Mouse (Mus musculus): ENCODE results near the gene Gm5767. TPM values are rescaled to one million over a fixed set of nuclear protein-coding genes. Genes with fewer than 3 reads are reported as not detected.

The Gm5767 gene
- polyA plus RNA-seq, 1 experiment: not detected

DNA sequence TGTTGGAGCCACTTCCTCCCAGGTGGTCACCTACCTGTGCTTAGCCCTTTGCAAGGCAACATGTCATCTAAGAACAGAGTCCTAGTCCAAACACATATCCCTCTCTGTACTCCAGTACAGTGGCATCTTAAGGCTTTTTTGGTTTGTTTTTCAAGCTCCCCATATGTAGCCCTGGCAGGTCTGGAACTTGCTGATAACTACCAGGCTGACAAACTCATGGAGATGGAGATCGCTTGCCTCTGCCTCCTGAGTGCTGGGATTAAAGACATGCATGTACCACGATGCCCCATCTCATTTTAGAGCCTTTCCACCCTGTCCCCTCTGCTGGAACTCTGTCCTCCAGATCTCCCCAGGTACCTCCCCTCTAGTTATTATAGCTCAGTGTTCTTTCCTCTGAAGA, 4.3 kb upstream of the Gm5767 start:
- Histone ChIP-seq H3K4me3 (ENCODE audit: insufficient read depth, low read depth, low read length) (no peak overlapping the region), H3K27ac (replicated peaks; ENCODE audit: low read depth, low read length) (no peak overlapping the region), H3K4me1 (ENCODE audit: control insufficient read depth, insufficient read depth, insufficient read length, low read length) (no peaks in the 10 kb centered on the region)

DNA sequence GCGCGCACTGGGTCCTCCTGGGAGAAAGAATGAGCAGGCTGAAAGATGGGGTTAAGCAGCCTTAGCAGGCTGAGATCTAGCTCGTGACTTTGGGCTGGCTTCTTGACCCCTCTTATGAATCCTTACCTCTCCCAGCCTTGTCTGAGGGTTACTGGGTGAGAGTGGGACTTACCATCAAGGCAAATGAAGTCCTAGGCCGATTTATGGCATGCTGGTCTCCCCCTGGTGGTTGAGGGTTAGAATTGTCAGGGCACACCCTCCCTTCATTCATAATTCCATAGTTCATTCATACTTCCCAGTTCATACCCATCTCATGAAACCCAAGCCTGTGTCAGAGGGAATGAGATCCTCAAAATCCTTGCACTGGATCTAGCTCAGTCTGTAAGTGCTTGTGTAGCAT, 3.8 kb upstream of the Gm5767 start:
- Histone ChIP-seq H3K4me1 (ENCODE audit: control insufficient read depth, insufficient read depth, insufficient read length, low read length) (no peaks in the 10 kb centered on the region), H3K27ac (replicated peaks; ENCODE audit: low read depth, low read length) (no peak overlapping the region), H3K4me3 (ENCODE audit: insufficient read depth, low read depth, low read length) (no peak overlapping the region)

DNA sequence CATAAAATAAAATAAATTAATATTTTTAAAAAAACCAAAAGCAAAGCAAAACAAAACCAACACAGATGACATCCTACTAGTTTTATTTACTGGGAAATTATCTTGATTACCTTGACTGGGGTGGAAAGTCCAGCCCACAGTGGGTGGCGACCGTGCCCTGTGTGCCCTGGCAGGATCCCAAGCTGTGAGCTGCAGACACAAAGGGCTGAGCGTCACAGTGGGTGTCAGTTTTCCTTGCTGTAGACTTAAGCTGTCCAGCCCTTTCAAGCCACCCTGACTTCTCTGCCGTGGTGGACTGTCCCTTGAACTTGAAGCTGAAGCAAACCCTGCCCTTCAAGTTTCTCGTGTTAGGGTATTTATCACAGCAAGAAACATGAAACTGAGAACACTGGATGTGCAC, 2.5 kb upstream of the Gm5767 start:
- Histone ChIP-seq H3K27ac (replicated peaks; ENCODE audit: low read depth, low read length) (no peak overlapping the region), H3K4me3 (ENCODE audit: insufficient read depth, low read depth, low read length) (no peak overlapping the region), H3K4me1 (ENCODE audit: control insufficient read depth, insufficient read depth, insufficient read length, low read length) (no peaks in the 10 kb centered on the region)

DNA sequence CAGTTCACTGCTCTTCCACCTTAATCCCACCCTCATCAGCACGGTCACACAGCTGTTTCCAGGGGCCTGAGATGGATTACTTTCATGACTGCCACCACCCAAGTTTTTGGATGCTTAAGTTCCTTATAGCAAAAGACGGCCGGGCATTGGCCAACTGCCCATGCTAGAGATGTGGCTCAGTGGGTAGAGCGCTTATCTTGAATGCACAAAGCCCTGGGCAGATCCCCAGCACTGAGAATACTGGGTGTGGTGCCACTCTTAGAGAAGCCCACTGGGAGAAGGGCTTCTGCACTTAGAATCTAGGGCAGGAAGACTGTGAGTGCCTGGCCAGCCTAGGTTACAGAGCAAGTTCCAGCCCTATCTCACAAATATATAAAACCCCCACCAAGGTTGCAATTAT, 1.9 kb upstream of the Gm5767 start:
- no peak overlapping the region for H3K27ac ChIP-seq (replicated peaks; ENCODE audit: low read depth, low read length)
- no peaks in the 10 kb centered on the region for H3K4me1 ChIP-seq (ENCODE audit: control insufficient read depth, insufficient read depth, insufficient read length, low read length)
- no peak overlapping the region for H3K4me3 ChIP-seq (ENCODE audit: insufficient read depth, low read depth, low read length)

DNA sequence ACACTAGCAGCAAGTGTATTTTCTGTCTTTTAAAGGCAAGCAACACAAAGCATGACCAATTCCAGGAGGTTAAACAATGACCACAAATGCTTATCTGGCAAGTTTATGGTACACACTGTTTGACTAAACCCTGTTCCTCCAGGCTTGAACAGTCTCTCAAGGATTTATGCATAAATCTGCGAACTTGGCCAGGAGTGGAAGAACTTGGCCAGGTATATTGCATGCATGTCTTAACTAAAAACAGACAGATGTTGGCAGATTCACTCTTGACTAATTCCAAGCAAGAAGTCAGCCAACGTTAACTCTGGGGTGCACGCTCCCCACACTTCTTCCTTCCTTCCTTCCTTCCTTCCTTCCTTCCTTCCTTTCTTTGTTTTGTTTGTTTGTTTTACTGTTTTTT, 790 bp upstream of the Gm5767 start:
- Histone ChIP-seq H3K27ac (replicated peaks; ENCODE audit: low read depth, low read length) (no peak overlapping the region), H3K4me1 (ENCODE audit: control insufficient read depth, insufficient read depth, insufficient read length, low read length) (no peaks in the 10 kb centered on the region), H3K4me3 (ENCODE audit: insufficient read depth, low read depth, low read length) (no peak overlapping the region)

DNA sequence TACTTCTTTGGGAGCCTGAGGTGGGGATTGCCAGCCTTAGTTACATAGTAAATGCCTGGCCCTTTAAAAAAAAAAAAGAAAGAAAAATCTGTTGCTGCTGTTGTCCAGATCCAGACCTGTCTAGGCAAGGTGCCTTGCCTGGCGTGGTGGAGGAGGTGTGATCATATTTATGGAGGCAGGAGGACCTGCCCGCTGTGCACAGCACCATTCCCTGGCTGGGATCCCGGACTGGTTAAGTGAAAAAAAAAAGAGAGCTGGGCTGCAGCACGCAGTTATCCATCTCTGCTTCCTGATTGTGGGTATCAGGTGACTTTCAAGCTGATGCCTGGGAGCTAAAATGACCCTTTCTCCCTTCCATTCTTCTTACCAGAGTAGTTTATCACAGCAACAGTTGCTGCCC, 4.5 kb downstream of the Gm5767 start:
- Histone ChIP-seq H3K27ac (replicated peaks; ENCODE audit: low read depth, low read length) (no peak overlapping the region), H3K4me3 (ENCODE audit: insufficient read depth, low read depth, low read length) (no peak overlapping the region), H3K4me1 (ENCODE audit: control insufficient read depth, insufficient read depth, insufficient read length, low read length) (no peaks in the 10 kb centered on the region)

DNA sequence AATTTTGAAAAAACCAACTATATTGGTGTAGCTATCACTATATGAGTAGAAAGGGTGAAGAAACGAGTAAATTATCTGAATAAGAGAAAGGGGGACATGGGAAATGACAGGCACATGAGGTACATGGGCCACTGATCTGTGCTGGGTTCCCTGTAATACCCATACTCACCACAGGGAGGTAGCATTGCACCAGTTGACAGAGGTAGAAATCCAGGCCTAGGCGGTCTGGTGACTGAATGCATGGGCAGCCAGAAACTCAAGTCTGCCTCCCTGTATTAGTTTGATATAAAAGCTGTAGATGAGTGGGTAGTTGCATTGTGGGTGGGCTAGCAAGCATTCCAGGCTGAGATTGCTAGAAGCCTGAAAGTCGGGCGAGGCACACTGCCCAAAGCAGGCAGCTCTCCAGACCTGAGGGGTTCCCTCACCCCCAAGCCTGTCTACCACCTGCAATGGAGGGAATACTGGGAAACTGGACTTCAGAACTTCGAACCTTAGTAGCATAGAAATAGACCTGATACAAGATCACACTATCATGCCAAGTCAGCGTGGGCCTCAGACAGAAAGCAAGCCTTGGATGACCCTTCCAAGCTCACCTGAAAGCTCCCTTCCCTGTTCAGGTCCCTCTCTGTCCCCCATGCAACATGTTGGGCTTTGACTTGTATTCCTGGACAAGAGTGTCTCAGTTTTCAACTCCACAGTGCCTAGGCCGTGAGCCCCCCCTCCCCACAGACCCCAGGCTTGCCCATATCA, 5.7 kb downstream of the Gm5767 start:
- Histone ChIP-seq H3K4me3 (ENCODE audit: insufficient read depth, low read depth, low read length) (no peak overlapping the region), H3K4me1 (ENCODE audit: control insufficient read depth, insufficient read depth, insufficient read length, low read length) (no peaks in the 10 kb centered on the region), H3K27ac (replicated peaks; ENCODE audit: low read depth, low read length) (no peak overlapping the region)

DNA sequence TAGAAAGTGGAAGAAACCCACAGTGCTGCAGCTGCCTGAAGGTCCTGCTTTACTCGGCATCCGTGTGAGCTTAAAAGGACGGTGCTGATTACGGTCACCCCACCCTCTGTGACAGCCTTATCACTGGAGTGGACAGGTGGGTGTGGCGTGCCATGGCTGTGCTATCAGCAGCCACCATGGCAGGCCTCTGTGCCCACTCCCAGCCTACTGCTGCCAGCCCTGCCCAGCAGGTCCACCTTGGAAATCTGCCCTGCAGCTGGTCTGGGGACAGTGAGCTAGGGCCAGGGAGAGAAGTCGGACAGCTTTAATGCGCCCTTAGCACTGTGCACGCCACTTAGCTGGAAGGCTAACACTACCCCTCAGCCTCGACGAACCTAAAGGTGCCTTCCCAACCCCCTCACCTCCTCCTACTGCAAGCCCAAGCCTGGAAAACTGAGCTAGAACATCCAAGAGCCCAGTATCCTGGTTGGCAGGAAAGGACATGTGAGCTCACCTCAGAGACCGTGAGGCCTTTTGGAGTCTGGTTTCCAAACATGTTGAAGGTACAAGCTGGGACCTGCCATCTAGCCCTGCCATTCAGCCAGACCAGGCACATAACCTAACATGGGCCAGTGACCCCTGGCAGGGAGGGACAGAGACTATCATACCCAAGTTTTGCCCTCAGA, 6.4 kb downstream of the Gm5767 start:
- no peak overlapping the region for H3K27ac ChIP-seq (replicated peaks; ENCODE audit: low read depth, low read length)

DNA sequence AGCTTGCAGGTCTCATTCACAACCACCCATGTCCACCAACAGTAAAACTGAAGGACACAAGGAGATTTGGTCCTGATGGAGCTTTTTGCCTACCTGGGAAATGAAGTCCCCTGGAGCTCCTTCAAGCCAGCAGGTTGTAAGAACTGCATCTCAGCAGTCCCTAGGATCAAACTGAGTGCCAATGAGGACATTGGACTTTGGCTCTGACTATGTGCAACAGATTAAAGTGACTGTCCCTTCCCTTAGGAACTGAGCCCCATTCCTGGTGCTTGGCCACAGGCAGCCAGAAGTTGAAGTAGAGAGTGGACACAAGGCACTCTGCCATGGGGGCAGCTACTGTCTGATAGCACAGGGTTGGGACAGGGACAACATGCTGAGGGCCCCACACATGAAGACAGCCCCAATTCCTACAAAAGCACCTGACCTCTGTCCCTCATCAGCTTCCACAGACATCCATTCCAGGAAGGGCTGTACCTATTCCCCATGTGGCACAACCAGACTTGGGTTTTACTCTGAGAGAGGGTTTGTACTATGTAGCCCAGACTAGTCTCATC, 7.1 kb downstream of the Gm5767 start:
- no peaks in the 10 kb centered on the region for H3K4me1 ChIP-seq (ENCODE audit: control insufficient read depth, insufficient read depth, insufficient read length, low read length)
- no peak overlapping the region for H3K27ac ChIP-seq (replicated peaks; ENCODE audit: low read depth, low read length)
- no peak overlapping the region for H3K4me3 ChIP-seq (ENCODE audit: insufficient read depth, low read depth, low read length)

More for the DNA sequence above, 6.4 kb downstream of the Gm5767 start:
- Histone ChIP-seq H3K4me1 (ENCODE audit: control insufficient read depth, insufficient read depth, insufficient read length, low read length) (no peaks in the 10 kb centered on the region), H3K4me3 (ENCODE audit: insufficient read depth, low read depth, low read length) (no peak overlapping the region)

DNA sequence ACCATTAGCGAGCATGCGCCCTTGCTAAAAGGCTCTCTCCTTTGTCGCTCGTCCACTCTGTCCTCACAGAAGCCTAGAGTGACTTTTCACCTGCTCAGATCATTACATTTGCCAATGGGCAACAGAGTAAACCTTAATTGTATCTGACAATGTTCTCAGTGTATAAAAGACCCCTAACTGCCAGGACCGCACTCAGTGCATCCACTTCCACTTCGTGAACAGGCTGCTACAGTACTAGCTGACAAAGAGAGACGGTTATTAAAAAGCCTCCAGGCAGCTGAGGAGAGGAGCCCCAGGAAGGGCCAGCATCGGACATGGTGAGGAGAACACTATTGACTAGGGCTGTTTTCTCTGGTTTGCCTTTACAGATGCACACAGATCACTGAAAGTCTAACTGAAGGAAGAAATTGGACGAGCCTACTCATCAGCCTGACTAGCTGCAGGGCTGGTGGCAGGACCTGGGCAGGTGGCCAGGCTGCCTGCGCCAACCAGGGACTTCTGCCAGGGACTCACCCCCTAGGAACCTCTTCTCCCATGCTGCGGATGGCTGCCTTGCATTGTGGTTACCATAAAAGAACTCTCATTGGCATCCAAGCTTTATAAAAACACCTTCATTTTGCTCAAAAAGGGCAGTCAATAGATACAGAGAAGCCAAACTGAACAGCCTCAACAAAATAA, 9.5 kb downstream of the Gm5767 start:
- Histone ChIP-seq H3K4me1 (ENCODE audit: control insufficient read depth, insufficient read depth, insufficient read length, low read length) (no peaks in the 10 kb centered on the region), H3K4me3 (ENCODE audit: insufficient read depth, low read depth, low read length) (no peak overlapping the region)

DNA sequence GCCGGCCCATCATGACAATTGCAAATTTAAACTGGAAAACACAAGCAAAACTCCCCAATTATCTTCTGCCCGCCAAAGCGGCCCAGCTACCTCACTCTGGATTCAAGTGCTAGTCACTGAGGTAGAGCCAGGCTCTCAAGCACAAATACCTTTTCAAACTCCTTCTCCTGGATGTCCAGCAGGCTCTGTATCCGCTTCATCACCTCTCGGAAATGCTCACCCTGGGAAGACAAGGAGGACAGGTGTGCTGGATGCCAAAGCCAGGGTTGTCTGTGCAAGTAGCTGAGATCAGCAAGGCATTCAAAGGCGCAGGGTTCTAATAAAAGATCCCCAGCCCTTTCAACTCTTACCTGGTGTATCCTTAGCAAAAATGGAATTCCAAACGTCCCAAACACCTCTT, 10.6 kb downstream of the Gm5767 start:
- H3K4me1 ChIP-seq (ENCODE audit: control insufficient read depth, insufficient read depth, insufficient read length, low read length): no peaks in the 10 kb centered on the region
- no peak overlapping the region for H3K27ac ChIP-seq (replicated peaks; ENCODE audit: low read depth, low read length)
- H3K4me3 ChIP-seq (ENCODE audit: insufficient read depth, low read depth, low read length): no peak overlapping the region

More for the DNA sequence above, 9.5 kb downstream of the Gm5767 start:
- H3K27ac ChIP-seq (replicated peaks; ENCODE audit: low read depth, low read length): no peak overlapping the region

DNA sequence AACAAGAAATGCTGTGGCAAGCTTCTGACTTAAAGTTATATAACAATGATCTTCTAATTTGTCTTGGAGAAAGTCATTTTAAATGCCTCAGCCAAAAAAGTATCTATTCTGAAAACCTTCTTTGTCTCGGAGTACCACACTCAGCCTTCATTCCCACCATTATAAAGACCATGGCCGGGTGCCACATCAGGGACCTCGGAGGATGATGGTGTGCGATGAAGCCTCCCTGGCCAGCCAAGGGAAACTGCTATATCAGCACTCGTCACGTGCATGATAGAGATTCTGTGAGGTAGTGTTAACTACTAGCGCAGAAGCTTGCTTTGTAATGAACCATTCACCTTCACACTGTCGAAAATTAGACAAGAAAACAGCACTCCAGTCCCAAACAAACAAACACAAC, 19.0 kb downstream of the Gm5767 start:
- H3K4me1 ChIP-seq (ENCODE audit: control insufficient read depth, insufficient read depth, insufficient read length, low read length): no peaks in the 10 kb centered on the region
- H3K4me3 ChIP-seq (ENCODE audit: insufficient read depth, low read depth, low read length): no peak overlapping the region
- no peak overlapping the region for H3K27ac ChIP-seq (replicated peaks; ENCODE audit: low read depth, low read length)

DNA sequence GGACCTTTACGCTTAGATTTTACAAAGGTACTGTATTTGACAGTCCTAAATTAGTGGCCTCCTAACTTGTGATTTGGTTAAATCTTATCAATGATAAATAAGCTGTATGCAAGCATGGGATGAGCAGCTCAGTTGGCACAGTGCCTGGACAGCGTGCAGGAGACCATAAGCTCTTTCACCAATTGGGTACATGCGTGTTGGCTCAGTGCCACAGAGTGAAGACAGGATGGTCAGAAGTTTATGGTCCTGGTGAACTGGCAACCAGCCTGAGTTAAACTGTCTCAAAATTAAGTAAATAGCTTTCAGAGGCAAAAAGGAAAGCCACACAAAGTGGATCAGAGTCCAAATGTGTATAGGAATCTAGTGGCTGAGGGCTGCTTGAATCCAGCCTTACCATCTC, 20.0 kb downstream of the Gm5767 start:
- Histone ChIP-seq H3K4me1 (ENCODE audit: control insufficient read depth, insufficient read depth, insufficient read length, low read length) (no peaks in the 10 kb centered on the region), H3K4me3 (ENCODE audit: insufficient read depth, low read depth, low read length) (no peak overlapping the region), H3K27ac (replicated peaks; ENCODE audit: low read depth, low read length) (no peak overlapping the region)

DNA sequence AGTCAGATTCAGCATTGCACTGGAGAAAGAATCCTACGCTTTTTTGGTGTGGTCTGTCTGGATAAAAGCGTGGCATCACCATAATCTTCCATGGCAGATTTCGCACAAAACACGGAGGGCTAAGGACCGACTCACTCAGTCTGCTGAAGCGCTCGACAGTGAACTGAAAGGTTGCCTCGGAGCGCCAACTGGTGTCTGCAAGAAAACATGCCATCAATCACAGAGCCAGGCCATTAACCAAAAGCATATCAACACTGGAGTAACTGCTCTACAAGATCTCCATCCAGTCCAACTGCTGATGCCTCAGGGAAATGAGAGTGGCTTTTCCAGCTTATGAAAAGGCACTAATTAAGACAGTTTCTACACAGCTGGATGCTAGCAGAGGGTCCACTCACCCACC, 31.4 kb downstream of the Gm5767 start:
- no peak overlapping the region for H3K27ac ChIP-seq (replicated peaks; ENCODE audit: low read depth, low read length)
- peaks cover 7% of the 10 kb centered on the region for H3K4me1 ChIP-seq (ENCODE audit: control insufficient read depth, insufficient read depth, insufficient read length, low read length)
- H3K4me3 ChIP-seq (ENCODE audit: insufficient read depth, low read depth, low read length): no peak overlapping the region

DNA sequence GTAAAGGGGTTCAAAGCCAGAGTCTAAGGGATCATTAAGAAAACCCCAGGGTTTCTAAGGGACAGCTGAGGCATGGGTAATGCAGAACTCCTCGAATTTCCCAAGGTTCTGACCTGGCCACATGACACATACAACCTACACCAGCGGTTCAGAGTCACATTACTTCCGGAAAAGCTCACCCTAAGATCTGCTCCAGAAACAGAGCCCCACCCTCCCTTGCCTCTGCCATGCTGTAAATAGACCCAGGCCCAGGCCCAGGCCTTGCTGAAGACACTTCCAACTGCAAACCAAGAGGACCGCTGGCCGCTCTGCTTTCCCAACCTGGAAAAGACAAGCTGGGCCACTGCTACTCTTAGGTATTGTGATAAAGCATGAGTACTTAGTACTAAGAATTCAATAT, 34.3 kb downstream of the Gm5767 start:
- no peak overlapping the region for H3K4me3 ChIP-seq (ENCODE audit: insufficient read depth, low read depth, low read length)
- H3K4me1 ChIP-seq (ENCODE audit: control insufficient read depth, insufficient read depth, insufficient read length, low read length): peaks cover 14% of the 10 kb centered on the region
- H3K27ac ChIP-seq (replicated peaks; ENCODE audit: low read depth, low read length): no peak overlapping the region

Data from brown adipose tissue, adult 24 weeks (tissue).